Mouse (Mus musculus) ES-Bruce4 (cell line): ENCODE data around the gene Nos1ap.

Source experiments
- CTCF ChIP-seq: IDR thresholded peaks from one replicate; pipeline ENCODE4 v1.8.1; 2011; ENCODE audit warnings: low read depth, low read length
- EP300 ChIP-seq: IDR thresholded peaks from 2 replicates; pipeline ENCODE4 v1.6.1; 2011; ENCODE audit warnings: low read depth, low read length; ENCODE audit not compliant: insufficient read depth
- POLR2A ChIP-seq: IDR thresholded peaks from one replicate; pipeline ENCODE4 v1.8.1; 2011; ENCODE audit warnings: low read length; ENCODE audit not compliant: insufficient read depth

GRCm38 (mm10) chr1:170516182-170516581, 73.5 kb downstream of the Nos1ap start:
- TF ChIP-seq CTCF (no peak), POLR2A (no peak), EP300 (no peak)
